Mouse (Mus musculus): ENCODE results near the gene C2cd4d.

C2cd4d gene

GRCm38 (mm10) chr3:94362138-94362537 is at the start of gene C2cd4d:
C2cd4d (plus strand) TSS chr3:94362438.
- no peak for DNase-seq

GRCm38 (mm10) chr3:94328681-94329080 is 33.6 kb upstream of the C2cd4d start:
- no peak for DNase-seq

DNA sequence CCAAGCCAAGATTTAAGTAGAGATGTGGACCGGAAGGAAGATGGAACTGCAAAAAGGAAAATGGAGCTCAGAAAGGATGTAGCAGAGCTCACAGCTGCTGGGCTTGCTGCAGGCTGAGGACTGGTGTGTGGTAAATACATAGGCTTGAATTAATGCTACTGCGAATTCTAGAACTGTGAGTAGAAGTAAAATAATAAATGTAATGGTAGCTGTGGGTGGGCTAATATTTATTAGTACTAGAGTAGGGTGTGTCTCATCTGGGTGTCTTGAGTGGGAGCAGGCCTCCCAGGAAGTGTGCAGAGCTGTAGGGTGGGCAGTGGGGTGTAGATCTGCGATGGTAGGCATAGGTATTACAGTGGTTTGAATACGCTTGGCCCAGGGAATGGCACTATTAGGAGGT is 27.8 kb upstream of the C2cd4d start:
- no peak for DNase-seq

DNA sequence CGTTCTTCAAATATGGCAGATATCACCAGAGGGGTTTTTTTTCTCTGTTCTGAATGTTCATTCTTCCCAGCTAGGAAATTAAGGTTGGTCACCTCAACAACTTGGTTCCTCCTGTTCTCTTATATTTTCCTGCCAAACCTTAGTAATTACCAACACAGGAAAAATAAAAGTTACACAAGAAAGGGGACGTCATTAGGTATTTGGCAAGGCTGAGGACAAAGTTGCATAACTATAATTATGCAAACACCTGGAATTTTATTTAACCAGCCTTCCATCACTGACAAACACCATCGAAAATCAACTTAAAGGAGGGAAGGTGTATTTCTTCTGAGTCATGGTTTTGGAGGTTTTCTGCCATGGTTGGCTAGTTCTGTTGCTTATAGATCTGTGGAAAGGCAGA is 23.7 kb upstream of the C2cd4d start:
- no peak for DNase-seq

DNA sequence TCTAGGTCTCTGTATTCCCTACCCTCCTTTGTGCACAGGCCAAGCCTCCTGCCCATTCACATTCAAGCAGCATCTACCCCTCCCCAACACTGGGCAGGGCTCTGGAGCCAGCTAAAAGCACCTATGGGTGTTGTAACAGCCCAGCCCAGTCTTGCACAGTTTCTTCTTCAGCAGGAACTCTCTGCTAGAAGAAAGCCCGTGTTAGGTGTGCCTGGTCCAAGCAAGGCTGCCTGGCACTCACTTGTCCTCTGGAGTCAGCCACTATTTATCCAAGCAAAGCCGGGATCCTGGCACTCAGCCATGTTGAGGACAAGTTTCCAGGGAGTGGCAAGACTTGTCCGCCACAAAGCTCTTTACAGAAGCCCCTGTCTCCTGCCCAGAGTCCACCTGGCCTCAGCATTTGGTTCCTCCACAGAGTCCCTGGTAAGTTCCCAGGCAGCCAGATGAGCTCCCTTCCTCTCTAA is 20.2 kb upstream of the C2cd4d start, which contains the start of gene Them5:
Gene Them5, plus strand, starts transcription at position 141 of the 464 bp plus-strand sequence.
- peak in 1 of 2 experiments; percentile 9 for DNase-seq

GRCm38 (mm10) chr3:94342552-94342951 is 19.7 kb upstream of the C2cd4d start:
- no peak for DNase-seq

- no peak for DNase-seq
Observed at GRCm38 (mm10) chr3:94344182-94344581, 18.1 kb upstream of the C2cd4d start.

GRCm38 (mm10) chr3:94344897-94345296 is 17.3 kb upstream of the C2cd4d start:
- DNase-seq = no peak

GRCm38 (mm10) chr3:94348146-94348545 is 14.1 kb upstream of the C2cd4d start:
- no peak for DNase-seq

DNA sequence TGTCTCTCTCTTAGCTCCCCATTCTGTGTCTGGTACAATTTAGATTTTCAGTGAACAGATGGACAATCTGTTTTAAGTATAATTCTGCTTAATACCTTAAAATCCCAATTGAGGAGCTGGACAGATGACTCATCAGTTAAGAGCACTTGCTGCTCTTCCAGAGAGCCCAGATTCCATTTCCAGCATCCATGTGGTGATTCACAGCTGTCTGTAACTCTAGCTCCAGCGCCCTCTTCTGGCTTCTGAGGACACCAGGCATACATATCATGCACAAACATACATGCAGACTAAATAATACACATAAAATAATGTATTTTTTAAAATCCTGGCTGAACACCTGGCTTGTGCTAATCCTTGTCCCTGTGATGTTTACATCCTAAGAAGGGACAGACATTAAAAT is 1.4 kb upstream of the C2cd4d start:
- no peak for DNase-seq

GRCm38 (mm10) chr3:94363291-94364153 is 1.3 kb downstream of the C2cd4d start:
- DNase-seq = peak; percentile 78 to 80

- peak in 1 of 2 experiments; percentile 46 for DNase-seq
Observed at GRCm38 (mm10) chr3:94364154-94364526, 1.9 kb downstream of the C2cd4d start.

DNA sequence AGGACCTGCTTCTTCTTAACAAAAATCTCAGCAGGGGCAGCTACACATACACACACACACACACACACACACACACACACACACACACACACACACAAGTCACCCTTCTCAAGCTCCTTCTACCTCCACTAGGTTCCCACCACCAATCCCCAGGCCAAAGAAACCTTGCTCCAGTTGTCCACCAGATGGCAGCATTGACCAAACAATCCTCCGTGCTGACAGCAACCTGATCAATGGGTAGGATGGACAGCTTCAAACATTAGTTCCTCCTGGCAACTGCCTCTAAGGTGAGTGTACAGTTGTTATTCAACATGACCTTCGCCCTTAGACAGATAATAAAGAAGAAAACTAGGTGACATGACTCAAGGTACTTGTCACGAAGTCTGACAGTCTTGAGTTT is 4.5 kb downstream of the C2cd4d start:
- peak; percentile 85 for DNase-seq

DNA sequence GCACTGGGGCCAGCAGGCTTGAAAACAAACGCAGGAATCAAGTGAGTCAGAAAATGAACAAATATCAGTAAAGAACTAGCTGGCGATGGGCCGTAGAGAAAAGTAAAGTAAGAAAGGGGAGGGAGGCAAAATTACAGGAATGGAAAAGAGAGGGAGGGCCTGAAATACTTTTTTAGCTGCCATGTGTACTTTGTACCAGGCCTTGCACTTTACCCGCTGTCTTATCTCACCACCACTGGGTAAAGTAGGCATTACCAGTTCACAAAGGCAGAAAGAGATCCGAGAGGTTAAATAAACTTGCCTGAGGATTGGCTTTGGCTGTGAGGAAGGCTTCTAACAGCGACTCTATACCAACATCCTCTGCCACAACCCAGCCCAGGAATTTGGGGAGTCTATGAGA is 5.3 kb downstream of the C2cd4d start:
- no peak for DNase-seq

DNA sequence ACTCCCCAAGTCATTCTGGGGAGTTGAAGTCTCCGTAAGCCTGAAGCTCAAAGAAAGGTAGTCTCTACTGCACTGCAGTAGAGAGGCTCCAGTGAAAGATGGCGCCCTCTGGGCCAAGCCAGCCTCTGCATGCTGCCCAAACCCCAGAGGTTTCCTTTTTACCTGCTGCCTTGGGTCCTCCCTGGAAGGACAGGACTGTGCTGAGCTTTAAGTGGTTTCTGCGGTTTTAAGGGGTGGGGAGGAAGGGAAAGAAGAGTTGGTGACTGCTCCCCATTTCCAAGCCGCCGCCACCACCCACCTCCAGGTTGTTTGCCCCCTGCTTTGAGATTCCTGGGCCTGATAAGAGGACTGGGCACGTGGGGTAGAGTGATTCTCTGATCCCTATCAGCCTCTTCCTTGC is 6.4 kb downstream of the C2cd4d start:
- no peak for DNase-seq

GRCm38 (mm10) chr3:94369709-94370108 is 7.5 kb downstream of the C2cd4d start:
- no peak for DNase-seq

DNA sequence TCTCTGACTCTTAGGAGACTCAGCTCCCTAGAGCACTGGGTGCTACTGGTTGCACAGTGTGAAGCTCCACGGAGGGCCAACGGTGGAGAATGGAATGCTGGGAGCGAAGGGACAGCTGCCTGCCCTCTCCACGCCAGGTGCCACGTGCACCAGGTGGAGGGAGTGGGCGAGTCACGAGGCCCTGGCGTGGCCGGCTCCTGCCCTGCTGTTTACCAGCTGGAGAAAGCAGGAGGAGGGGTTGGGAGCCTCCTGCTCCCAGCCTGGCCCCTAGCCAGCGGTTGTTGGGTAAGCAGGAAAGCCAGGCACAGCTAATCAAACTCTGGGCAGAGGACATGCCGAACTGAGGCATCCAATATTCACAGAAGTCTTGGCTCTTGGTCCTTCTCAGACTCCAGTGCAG is 9.4 kb downstream of the C2cd4d start:
- peak; percentile 53 to 79 for DNase-seq

- no peak for DNase-seq
Observed at GRCm38 (mm10) chr3:94372038-94372437, 9.8 kb downstream of the C2cd4d start.

DNA sequence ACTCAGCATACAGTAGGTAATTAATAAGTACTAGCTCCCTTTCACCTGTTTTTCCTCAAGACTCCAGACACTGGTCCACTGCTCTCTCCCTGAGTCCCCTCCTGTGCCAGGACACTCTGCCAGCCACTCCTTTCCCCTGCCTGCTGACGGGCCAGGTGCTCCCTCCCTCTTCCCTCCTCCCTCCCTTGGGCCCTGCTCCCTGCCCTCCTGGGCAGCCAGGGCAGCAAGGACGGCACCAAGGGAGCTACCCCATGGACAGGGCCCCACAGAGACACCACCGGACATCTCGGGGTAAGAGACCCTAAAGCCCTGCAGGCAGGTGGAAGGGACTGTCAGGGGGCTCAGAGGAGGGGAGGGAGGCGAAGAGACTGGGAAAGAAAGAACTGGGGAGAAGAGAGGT is 10.4 kb downstream of the C2cd4d start, which contains the start of gene Rorc:
Gene Rorc, plus strand, starts transcription at position 154 of the 400 bp plus-strand sequence.
- peak; percentile 61 to 74 for DNase-seq

DNA sequence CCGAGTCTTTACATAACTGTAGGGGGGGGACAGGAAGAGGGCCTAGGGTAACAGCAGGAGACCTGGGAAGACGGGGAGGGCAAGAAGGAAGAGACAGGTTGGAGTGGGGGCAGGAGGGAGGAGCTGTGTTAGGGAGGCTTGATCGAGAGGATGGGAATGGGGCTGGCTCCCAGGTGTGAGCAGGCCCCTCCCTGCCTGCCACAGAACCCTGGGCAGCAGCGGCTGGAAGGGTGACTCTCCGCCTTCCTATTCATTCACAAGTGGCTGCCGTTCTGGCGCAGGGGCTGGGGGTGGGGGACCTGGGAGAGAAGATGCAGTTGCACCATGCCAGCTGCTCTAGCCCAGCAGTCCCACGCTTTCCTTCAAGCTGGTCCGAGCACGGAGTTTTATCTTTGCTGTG is 10.9 kb downstream of the C2cd4d start:
- peak; percentile 23 to 35 for DNase-seq

DNA sequence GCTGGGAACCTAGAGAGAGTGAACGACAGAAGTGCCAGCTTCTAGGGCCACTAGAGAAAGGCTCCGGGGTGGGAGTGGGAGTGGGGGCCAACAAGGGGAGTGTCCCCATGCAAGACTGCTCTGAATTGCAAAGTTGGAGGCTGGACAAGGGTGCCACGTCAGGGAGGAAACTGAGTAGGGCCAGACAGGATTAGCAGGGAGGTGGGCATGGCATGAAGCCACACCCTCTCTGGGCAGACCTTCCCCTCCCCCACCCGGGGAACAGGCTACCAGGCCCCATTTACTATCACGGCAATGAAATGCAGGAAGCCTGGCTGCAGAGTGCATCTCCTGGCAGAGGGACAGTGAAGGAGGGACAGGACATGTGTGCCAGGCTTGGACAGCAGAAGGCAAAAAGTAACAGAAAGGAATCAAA is 11.4 kb downstream of the C2cd4d start:
- peak; percentile 53 to 69 for DNase-seq

GRCm38 (mm10) chr3:94374636-94375035 is 12.4 kb downstream of the C2cd4d start:
- DNase-seq = no peak

DNA sequence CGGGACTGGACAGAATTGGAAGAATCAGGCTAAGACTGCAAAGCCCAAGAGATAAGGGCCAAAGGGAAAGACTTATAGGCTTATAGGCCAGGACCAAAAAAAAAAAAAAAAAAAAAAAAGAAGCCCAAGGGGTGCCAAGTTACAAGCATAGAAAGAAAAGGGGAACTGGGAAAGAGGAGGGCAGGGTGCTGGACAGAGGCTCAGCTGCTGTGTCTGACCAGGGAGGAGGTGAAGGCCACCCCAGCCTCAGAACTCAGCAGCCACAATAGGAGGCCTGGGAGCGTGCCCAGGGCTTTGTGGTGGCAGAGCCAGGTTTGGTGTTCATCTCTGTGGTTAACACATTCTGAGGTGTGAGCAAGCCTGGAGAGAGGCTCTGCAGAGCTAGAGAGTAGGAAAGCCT is 12.9 kb downstream of the C2cd4d start:
- peak; percentile 25 to 40 for DNase-seq

DNA sequence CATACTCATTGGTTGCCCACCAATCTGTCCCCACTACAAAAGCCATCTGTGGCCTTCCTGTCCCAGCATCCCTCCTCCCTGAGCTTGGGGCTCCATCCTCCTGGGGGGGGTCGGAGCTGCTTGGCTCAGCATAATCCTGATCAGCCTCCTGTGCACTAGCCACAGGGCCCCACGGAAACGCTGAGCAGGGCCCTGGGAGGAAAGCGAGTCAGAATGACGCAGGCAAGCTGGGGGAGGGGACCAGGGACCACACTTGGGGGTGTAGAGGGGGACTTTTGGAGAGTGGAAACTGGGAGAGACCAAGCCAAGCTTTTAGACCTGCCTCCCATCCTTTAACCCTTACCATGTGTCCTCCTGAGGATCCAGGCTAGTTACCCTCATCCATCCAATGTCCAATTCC is 13.6 kb downstream of the C2cd4d start:
- DNase-seq = no peak
